Mouse (Mus musculus) forebrain, embryonic 13.5 days (tissue): ENCODE data around the gene Phgr1. TPM values are rescaled to one million over a fixed set of nuclear protein-coding genes. Genes with fewer than 3 reads are reported as not detected.

Experiments
- ATAC-seq: fragments of 200-750 bp; cut with Nextera tagmentation; 2 replicates; pipeline ENCODE4 v1.8.0; 2017
- H3K27ac ChIP-seq: fragments of 300-500 bp; sonication (generic); 2 replicates; pipeline ENCODE4 v1.5.1; 2015; ENCODE audit warnings: inconsistent platforms, mild to moderate bottlenecking, moderate library complexity
- H3K27me3 ChIP-seq: fragments of 300-500 bp; sonication (generic); 2 replicates; pipeline ENCODE4 v1.6.1; 2015; ENCODE audit warnings: mild to moderate bottlenecking, inconsistent platforms
- H3K36me3 ChIP-seq: fragments of 300-500 bp; sonication (generic); 2 replicates; pipeline ENCODE4 v1.6.1; 2015; ENCODE audit warnings: mild to moderate bottlenecking, inconsistent platforms; ENCODE audit not compliant: poor library complexity, severe bottlenecking
- H3K4me1 ChIP-seq: fragments of 300-500 bp; sonication (generic); 2 replicates; pipeline ENCODE4 v1.6.1; 2015; ENCODE audit warnings: inconsistent platforms
- H3K4me2 ChIP-seq: fragments of 300-500 bp; sonication (generic); 2 replicates; pipeline ENCODE4 v1.6.1; 2015; ENCODE audit warnings: inconsistent platforms, mild to moderate bottlenecking, moderate library complexity
- H3K4me3 ChIP-seq: fragments of 300-500 bp; sonication (generic); 2 replicates; pipeline ENCODE4 v1.5.1; 2015; ENCODE audit warnings: mild to moderate bottlenecking, inconsistent platforms
- H3K9ac ChIP-seq: fragments of 300-500 bp; sonication (generic); 2 replicates; pipeline ENCODE4 v1.6.1; 2015; ENCODE audit warnings: mild to moderate bottlenecking, inconsistent platforms
- H3K9me3 ChIP-seq: fragments of 300-500 bp; sonication (generic); replicated peaks from 2 replicates; pipeline ENCODE4 v1.6.1; 2016; ENCODE audit warnings: inconsistent platforms
- WGBS: fragments of 180-500 bp; shearing (Covaris S2); methylation state at CpG from one replicate; pipeline ENCODE4 v1.1.7; 2015; 5-methylcytosine and 5-hydroxymethylcytosine counted together
- polyA plus RNA-seq: library from polyadenylated mRNA; unstranded; fragments of >200 nt; fragmentation: Nextera tagmentation; extraction: Ambion mirVana; gene quantifications from 2 replicates; pipeline ENCODE4 v1.2.1, GENCODE M21; 2015

The Phgr1 gene
- polyA plus RNA-seq, 1 experiment from 2014 or later = not detected

DNA sequence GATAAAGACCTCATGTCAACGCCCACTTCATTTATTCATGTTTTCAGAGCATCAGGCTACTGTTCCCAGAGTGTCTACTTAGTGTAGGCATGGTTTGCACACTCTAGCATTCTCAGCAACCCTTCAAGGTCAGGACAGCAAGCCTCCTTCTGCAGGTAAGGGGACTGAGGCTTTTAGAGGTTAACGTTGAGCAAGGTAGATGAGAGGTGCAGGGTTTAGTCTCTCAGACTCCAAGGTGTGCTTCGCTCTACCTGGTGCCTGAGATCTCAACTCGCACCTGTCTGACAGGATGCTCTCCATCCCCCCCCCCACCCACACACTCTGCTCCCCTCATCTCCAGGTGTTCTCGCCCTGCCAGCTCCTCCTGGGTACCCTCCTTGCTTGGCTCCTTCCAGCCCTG, 18.4 kb upstream of the Phgr1 start:
- WGBS = 89% methylated on average over 5 of the region's 5 CpGs
- Histone ChIP-seq H3K4me2 (no peak overlapping the region), H3K4me1 (peaks cover 28% of the 10 kb centered on the region), H3K9ac (no peak overlapping the region), H3K36me3 (peaks cover 7% of the 10 kb centered on the region), H3K4me3 (no peak overlapping the region), H3K27ac (no peak overlapping the region), H3K27me3 (peaks cover 7% of the 10 kb centered on the region; the same call in 1 of the 2 replicates), H3K9me3 (no peaks in the 10 kb centered on the region)
- no peak for ATAC-seq

DNA sequence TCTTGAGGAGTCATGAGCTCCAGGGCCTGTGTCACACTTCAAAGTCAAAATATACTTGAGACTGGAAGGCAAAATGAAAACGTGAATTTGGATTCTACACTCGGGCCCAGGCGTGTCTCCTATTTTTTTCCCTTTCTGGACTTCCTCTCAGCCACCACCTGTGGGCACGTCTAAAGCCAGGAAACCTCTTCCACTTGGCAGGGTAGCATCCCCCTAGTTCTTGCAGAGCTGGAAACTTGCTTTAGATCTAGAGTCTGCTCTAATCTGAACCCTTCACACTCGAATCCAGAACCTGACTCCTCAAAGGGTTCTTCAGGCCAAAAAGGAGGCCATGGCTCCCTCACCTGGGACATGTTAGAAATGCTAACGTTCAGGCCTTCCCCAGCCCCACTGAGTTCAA, 17.2 kb upstream of the Phgr1 start:
- Histone ChIP-seq H3K4me2 (no peak overlapping the region), H3K27me3 (peaks cover 7% of the 10 kb centered on the region; the same call in 1 of the 2 replicates), H3K36me3 (peaks cover 7% of the 10 kb centered on the region), H3K9me3 (no peaks in the 10 kb centered on the region), H3K4me3 (no peak overlapping the region), H3K9ac (no peak overlapping the region), H3K4me1 (peaks cover 26% of the 10 kb centered on the region), H3K27ac (no peak overlapping the region)
- ATAC-seq = no peak
- WGBS = 86% methylated on average over 6 of the region's 6 CpGs

DNA sequence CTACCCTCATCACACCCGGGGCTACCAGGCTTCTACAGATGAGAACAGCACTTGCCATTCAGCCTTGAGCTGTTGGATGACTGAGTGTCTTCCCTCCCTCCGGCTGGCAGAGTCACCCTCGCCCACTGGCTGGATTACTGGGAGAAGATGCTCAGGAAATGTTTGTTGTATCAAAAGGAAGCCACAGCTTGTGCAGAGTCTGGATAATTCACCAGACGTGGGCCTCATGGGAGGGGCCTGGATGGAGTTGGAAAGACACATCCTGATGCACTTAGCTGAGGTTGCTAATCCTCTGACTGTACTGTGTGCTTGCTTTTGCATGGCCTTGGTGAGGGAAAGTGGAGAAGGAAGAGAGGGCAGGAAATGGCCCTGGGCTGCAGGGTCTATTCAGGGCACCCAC, 16.5 kb upstream of the Phgr1 start:
- ATAC-seq = no peak
- Histone ChIP-seq H3K9ac (no peak overlapping the region), H3K4me1 (peaks cover 28% of the 10 kb centered on the region), H3K9me3 (no peaks in the 10 kb centered on the region), H3K27ac (no peak overlapping the region), H3K36me3 (peaks cover 7% of the 10 kb centered on the region), H3K4me2 (no peak overlapping the region), H3K4me3 (no peak overlapping the region), H3K27me3 (peaks cover 7% of the 10 kb centered on the region; the same call in 1 of the 2 replicates)
- WGBS = 89% methylated on average over 4 of the region's 4 CpGs

DNA sequence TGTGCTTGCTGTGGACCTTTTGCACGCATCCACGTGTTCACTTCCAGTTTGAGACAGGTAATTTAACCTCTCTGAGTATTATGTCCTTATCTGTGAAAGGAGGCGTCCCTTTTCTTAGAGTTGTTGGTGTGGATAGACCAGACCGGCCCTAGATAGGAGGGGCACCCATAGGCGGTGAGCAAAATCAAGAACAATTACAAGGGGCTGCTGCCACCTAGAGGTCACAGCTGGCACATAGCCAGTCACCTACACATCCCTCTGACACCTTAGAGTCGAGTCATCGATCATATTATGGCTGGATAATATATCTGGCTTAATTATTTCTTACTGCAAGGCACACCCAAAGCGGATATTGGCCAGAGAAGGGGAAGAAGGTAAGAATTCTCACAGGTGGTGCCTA, 12.7 kb upstream of the Phgr1 start:
- peak; percentile 11; the same call in 1 of the 2 replicates for ATAC-seq
- no peak overlapping the region for H3K4me2 ChIP-seq
- H3K4me1 ChIP-seq = peaks cover 50% of the 10 kb centered on the region
- H3K9ac ChIP-seq = no peak overlapping the region
- no peak overlapping the region for H3K4me3 ChIP-seq
- 11% methylated on average over 8 of the region's 8 CpGs for WGBS
- H3K27ac ChIP-seq = no peak overlapping the region
- H3K36me3 ChIP-seq = peaks cover 7% of the 10 kb centered on the region; the same call in 1 of the 2 replicates
- H3K27me3 ChIP-seq = peaks cover 7% of the 10 kb centered on the region; the same call in 1 of the 2 replicates
- H3K9me3 ChIP-seq = no peaks in the 10 kb centered on the region

DNA sequence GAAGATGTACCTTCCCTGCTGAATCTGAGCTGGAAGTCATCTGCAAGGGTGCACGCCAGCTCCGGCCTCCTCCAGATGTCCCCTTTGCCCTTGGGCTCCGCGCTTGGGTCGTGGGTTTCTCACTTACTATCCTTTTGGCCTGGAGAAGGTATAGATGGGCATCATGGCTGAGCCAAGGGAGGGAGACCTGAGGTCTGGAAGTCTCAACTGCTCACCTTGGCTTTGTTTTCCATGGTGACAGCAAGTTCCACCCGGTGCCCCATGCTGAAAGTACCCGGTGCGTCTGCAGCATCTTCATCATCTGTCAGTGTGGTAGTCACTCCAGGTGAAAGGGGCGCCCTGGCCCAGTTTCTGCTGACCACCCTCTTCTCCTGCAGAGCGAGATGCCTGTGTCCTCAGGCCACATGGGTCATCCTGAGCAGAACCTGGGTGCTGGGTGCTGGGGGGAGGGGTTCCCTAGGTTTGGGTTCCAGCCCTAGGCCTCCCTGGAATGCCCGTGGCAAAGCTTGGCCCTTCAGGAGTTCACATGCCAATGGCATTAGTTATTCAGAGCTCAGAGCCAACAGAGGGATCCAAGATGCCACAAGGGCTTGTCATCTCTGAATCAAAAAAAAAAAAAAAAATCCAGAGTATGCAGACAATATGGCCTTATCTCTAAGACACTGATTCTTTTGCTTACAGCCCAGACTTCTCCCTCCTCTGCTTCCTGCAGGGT, 12.1 kb upstream of the Phgr1 start:
- H3K9ac ChIP-seq = peak overlapping the region; percentile 62
- ATAC-seq = no peak
- H3K4me3 ChIP-seq = no peak overlapping the region
- 84% methylated on average over 11 of the region's 11 CpGs for WGBS
- H3K27me3 ChIP-seq = peaks cover 7% of the 10 kb centered on the region; the same call in 1 of the 2 replicates
- no peak overlapping the region for H3K27ac ChIP-seq
- no peak overlapping the region for H3K4me2 ChIP-seq
- peaks cover 7% of the 10 kb centered on the region; the same call in 1 of the 2 replicates for H3K36me3 ChIP-seq
- H3K4me1 ChIP-seq = peaks cover 50% of the 10 kb centered on the region
- H3K9me3 ChIP-seq = no peaks in the 10 kb centered on the region

DNA sequence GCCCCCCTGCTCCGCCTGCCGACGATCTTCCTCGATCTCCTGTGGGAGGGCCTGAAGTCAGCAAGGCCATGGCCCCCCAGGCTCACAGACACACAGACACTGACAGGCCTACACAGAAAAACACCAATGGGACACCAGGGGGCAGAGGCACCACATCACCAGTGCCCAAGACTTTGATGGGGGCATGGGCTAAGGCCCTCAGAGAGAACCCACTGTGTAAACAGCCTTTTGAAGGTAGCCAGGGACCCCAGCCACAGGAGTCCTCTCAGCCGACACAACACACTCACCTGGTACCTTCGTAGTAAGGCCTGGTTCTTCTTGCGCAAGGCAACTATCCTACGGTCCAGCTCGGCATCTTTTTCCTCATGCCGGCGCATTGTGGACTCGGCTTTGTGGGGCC, 11.2 kb upstream of the Phgr1 start:
- 77% methylated on average over 12 of the region's 12 CpGs for WGBS
- ATAC-seq = no peak
- Histone ChIP-seq H3K9me3 (no peaks in the 10 kb centered on the region), H3K4me3 (peak overlapping the region; percentile 23; the same call in 1 of the 2 replicates), H3K27me3 (peaks cover 4% of the 10 kb centered on the region; the same call in 1 of the 2 replicates), H3K9ac (peak overlapping the region; percentile 62), H3K27ac (peak overlapping the region; percentile 99), H3K36me3 (peaks cover 7% of the 10 kb centered on the region; the same call in 1 of the 2 replicates), H3K4me2 (peak overlapping the region; percentile 56), H3K4me1 (peaks cover 50% of the 10 kb centered on the region)

- Histone ChIP-seq H3K4me1 (peaks cover 50% of the 10 kb centered on the region), H3K27ac (peak within 1 kb of the TSS; percentile 99), H3K4me3 (peak within 1 kb of the TSS; percentile 23), H3K9ac (peak within 1 kb of the TSS; percentile 62), H3K4me2 (peak within 1 kb of the TSS; percentile 56), H3K36me3 (no peaks in the 10 kb centered on the region), H3K27me3 (peaks cover 4% of the 10 kb centered on the region; the same call in 1 of the 2 replicates), H3K9me3 (no peaks in the 10 kb centered on the region)
- 2% methylated on average over 29 of the region's 29 CpGs for WGBS
- peak; percentile 88 for ATAC-seq
Measured at GRCm38 (mm10) chr2:118761906-118762783, 10.4 kb upstream of the Phgr1 start, which contains the start of gene Ccdc9b. Gene Ccdc9b, minus strand, starts transcription at chr2:118762661.

DNA sequence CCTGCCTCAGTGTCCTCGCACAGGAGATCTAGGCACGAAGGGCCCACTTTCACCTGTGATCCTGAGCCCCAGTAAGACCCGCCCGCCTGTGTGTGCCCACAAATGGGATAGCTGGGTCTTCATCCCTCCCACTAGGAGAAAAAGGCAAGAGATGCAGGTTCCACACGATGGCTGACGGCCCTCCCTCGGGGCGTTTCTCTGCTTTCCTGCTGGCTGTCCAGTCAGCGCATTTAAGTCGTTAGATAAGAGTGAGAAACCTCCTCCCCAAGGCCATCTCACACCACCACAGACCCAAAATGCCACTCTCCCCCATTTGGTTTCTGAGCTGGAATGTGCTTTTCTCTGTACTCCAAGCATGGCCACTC, 9.8 kb upstream of the Phgr1 start:
- 6% methylated on average over 10 of the region's 10 CpGs for WGBS
- no peaks in the 10 kb centered on the region for H3K36me3 ChIP-seq

GRCm38 (mm10) chr2:118763469-118763868, 9.1 kb upstream of the Phgr1 start:
- Histone ChIP-seq H3K9me3 (no peaks in the 10 kb centered on the region), H3K4me2 (no peak overlapping the region), H3K4me3 (no peak overlapping the region), H3K4me1 (peaks cover 50% of the 10 kb centered on the region), H3K27me3 (no peaks in the 10 kb centered on the region), H3K36me3 (no peaks in the 10 kb centered on the region), H3K9ac (no peak overlapping the region; the same call in 1 of the 2 replicates), H3K27ac (peak overlapping the region; percentile 99)
- no peak for ATAC-seq
- 61% methylated on average over 7 of the region's 7 CpGs for WGBS

More for the DNA sequence above, 9.8 kb upstream of the Phgr1 start:
- H3K4me2 ChIP-seq = peak overlapping the region; percentile 56
- peak overlapping the region; percentile 99 for H3K27ac ChIP-seq
- peak overlapping the region; percentile 62; the same call in 1 of the 2 replicates for H3K9ac ChIP-seq
- H3K27me3 ChIP-seq = peaks cover 4% of the 10 kb centered on the region; the same call in 1 of the 2 replicates
- no peak for ATAC-seq
- H3K9me3 ChIP-seq = no peaks in the 10 kb centered on the region
- peaks cover 50% of the 10 kb centered on the region for H3K4me1 ChIP-seq
- H3K4me3 ChIP-seq = no peak overlapping the region

DNA sequence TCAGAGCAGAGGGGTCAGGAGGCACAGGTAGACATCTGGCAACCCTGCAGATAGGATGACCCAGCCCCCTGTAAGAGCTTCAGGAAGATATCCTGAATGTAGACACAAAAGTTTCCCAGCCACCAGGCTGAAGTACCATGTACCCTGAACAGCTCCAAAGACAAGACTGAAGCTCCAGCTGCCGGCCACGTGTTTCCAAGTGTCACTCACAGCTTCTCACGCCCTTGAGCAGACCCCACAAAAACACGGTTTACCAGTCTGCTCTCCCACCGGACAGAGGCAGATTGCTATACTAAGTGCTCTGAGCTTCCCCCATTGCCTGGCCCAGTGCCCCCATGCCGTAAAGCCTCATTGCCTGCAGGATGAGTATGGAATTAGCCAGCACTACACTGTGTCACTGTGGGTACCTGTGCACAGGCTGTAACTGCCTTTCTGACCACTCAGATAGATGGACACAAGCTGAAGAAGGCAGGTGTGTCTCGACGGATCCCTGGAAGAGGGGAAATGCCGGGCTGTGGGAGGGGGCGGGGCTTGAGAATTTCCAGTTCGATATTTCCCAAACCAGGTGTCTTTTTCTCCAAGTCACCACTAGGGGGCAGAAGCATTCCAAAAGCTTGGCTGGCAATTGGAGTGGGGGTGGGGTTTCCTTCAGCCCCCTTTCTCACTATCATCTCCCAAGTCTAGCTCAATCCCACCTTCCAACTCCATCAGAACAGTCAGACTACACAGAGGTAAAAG, 8.3 kb upstream of the Phgr1 start:
- Histone ChIP-seq H3K36me3 (no peaks in the 10 kb centered on the region), H3K9ac (no peak overlapping the region), H3K4me1 (peaks cover 50% of the 10 kb centered on the region), H3K4me2 (0 out of 2 replicates have a peak overlapping the region, but pooled peaks have one; percentile 3), H3K27me3 (no peaks in the 10 kb centered on the region), H3K9me3 (no peaks in the 10 kb centered on the region), H3K27ac (no peak overlapping the region; the same call in 1 of the 2 replicates), H3K4me3 (no peak overlapping the region)
- 20% methylated on average over 11 of the region's 11 CpGs for WGBS
- no peak for ATAC-seq

DNA sequence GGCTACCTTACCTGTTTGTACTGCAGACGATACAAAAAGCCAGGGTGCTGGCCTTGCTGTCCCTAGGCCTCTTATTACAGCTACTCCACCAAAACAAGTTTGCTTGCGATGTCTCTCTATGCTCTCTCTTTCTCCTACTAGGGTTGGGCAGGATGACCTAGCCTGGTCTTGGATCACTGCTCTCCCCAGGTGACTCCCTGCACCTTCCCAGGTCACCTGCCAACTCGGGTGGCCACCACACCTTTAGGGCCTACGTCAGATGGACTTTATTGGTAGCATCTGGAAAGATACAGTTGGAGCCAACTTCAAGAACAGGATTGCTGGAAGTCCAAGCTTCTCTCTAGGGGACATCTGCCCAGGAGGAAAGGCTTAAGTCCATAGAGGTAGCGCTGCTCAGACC, 7.7 kb upstream of the Phgr1 start:
- no peak for ATAC-seq
- no peak overlapping the region for H3K4me3 ChIP-seq
- no peak overlapping the region for H3K4me2 ChIP-seq
- peaks cover 45% of the 10 kb centered on the region for H3K4me1 ChIP-seq
- 86% methylated on average over 5 of the region's 5 CpGs for WGBS
- no peak overlapping the region for H3K9ac ChIP-seq
- no peak overlapping the region for H3K27ac ChIP-seq
- no peaks in the 10 kb centered on the region for H3K9me3 ChIP-seq
- H3K36me3 ChIP-seq = no peaks in the 10 kb centered on the region
- no peaks in the 10 kb centered on the region for H3K27me3 ChIP-seq
